Mouse (Mus musculus): Measurements from ENCODE around the gene Cpa1. TPM values are rescaled to one million over a fixed set of nuclear protein-coding genes. Genes with fewer than 3 reads are reported as not detected.

Cpa1 gene
- total and polyA plus RNA-seq, 2 experiments from 2014 or later, result 0.51 to 0.60 TPM

DNA sequence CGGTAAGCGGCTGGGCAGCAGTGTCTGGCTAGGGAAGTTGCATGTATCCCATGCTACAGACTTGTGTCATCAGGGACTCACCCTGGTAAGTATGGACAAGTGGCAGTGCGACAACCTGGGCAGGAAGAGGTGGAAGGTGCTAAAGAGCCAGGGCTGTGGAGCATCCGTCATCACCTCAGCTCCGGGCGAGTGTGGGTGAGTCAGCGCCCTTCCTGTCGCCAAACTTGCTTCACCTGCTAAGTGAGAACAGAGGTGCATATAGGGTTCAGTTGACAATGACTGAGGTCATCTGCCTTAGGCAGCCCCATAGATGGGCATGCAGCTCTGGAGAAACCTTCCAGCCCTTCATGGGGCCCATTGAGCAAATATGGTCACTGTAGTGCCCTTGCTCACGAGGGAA, 14.3 kb upstream of the Cpa1 start:
- Histone ChIP-seq H3K4me2 (ENCODE audit: low read depth, low read length, poor library complexity, severe bottlenecking) (no peak overlapping the region), H3K27ac (ENCODE audit: low read depth, low read length) (no peak overlapping the region), H3K36me3 (ENCODE audit: insufficient read depth, low read length) (no peaks in the 10 kb centered on the region), H3K4me3 (ENCODE audit: low read depth, low read length) (no peak overlapping the region), H3K9ac (replicated peaks; ENCODE audit: low read length, poor library complexity, severe bottlenecking) (no peak overlapping the region), H3K4me1 (ENCODE audit: insufficient read depth, low read length) (0 out of 2 replicates have a peak, but pooled peaks cover 5% of the 10 kb centered on the region), H3K27me3 (ENCODE audit: insufficient read depth, low read length) (no peaks in the 10 kb centered on the region), H3K9me3 (ENCODE audit: low read length) (no peaks in the 10 kb centered on the region)
- TF ChIP-seq CTCF (IDR thresholded peaks at IDR 0.05), result no peak
- ATAC-seq (ENCODE audit: low FRiP score) (no peak), DNase-seq (ENCODE audit: low spot score) (no peak)
- 94% methylated on average over 9 of the region's 9 CpGs for WGBS

DNA sequence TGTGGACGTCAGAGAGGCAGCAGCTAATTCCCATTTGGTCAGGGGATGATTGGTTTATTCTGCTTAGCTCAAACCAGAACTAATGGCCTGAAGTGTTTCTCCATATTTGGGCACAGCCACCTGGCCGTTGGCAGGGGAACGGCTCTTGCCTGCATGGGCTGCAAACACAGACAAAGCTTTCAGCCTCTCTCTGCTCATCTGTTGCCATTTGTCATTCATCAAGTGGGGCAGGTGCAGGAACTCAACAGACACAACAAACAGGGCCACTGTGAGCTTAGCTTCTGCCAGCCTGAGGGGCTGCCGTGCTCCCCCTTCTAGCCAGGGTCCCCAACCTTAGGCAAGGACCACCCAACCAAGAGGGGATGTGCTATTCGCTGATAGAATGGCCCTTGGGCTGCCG, 10.9 kb upstream of the Cpa1 start:
- TF ChIP-seq CTCF (IDR thresholded peaks at IDR 0.05), result no peak; the same call in 1 of the 2 replicates

DNA sequence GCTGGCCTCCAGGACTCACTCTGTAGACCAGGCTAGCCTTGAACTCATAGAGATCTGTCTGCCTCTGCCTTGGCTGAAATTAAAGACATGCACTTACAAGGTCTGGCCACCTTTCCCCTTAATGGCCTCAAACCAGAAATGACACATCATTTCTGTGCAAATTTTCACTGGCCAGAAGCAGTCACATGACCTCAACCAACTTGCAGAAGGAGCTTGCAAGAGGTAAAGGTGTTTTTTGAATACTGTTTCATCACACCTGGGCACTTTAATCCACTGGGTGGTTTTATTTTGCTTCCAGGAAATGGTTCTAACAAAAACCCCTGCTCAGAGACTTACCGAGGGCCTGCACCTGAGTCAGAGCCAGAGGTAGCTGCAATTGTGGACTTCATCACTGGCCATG, 9.0 kb upstream of the Cpa1 start:
- no peak for TF ChIP-seq CTCF (IDR thresholded peaks at IDR 0.05)
- 94% methylated on average over 1 of the region's 1 CpGs for WGBS
- Histone ChIP-seq H3K9me3 (ENCODE audit: low read length) (no peaks in the 10 kb centered on the region), H3K4me2 (ENCODE audit: low read depth, low read length, poor library complexity, severe bottlenecking) (no peak overlapping the region), H3K4me1 (ENCODE audit: insufficient read depth, low read length) (0 out of 2 replicates have a peak, but pooled peaks cover 5% of the 10 kb centered on the region), H3K36me3 (ENCODE audit: insufficient read depth, low read length) (no peaks in the 10 kb centered on the region), H3K27ac (ENCODE audit: low read depth, low read length) (no peak overlapping the region), H3K27me3 (ENCODE audit: insufficient read depth, low read length) (no peaks in the 10 kb centered on the region), H3K9ac (replicated peaks; ENCODE audit: low read length, poor library complexity, severe bottlenecking) (no peak overlapping the region), H3K4me3 (ENCODE audit: low read depth, low read length) (no peak overlapping the region)
- DNase-seq (ENCODE audit: low spot score), result no peak
- ATAC-seq (ENCODE audit: low FRiP score), result no peak

More for the DNA sequence above, 10.9 kb upstream of the Cpa1 start:
- H3K4me2 ChIP-seq (ENCODE audit: low read depth, low read length, poor library complexity, severe bottlenecking), result no peak overlapping the region
- WGBS, result 33% methylated on average over 6 of the region's 6 CpGs
- no peak overlapping the region for H3K4me3 ChIP-seq (ENCODE audit: low read depth, low read length)
- 0 out of 2 replicates have a peak, but pooled peaks cover 5% of the 10 kb centered on the region for H3K4me1 ChIP-seq (ENCODE audit: insufficient read depth, low read length)
- H3K36me3 ChIP-seq (ENCODE audit: insufficient read depth, low read length), result no peaks in the 10 kb centered on the region
- no peaks in the 10 kb centered on the region for H3K27me3 ChIP-seq (ENCODE audit: insufficient read depth, low read length)
- peak; percentile 82 for DNase-seq (ENCODE audit: low spot score)
- H3K27ac ChIP-seq (ENCODE audit: low read depth, low read length), result peak overlapping the region; percentile 62
- H3K9ac ChIP-seq (replicated peaks; ENCODE audit: low read length, poor library complexity, severe bottlenecking), result no peak overlapping the region
- H3K9me3 ChIP-seq (ENCODE audit: low read length), result no peaks in the 10 kb centered on the region
- ATAC-seq (ENCODE audit: low FRiP score), result peak; percentile 65

DNA sequence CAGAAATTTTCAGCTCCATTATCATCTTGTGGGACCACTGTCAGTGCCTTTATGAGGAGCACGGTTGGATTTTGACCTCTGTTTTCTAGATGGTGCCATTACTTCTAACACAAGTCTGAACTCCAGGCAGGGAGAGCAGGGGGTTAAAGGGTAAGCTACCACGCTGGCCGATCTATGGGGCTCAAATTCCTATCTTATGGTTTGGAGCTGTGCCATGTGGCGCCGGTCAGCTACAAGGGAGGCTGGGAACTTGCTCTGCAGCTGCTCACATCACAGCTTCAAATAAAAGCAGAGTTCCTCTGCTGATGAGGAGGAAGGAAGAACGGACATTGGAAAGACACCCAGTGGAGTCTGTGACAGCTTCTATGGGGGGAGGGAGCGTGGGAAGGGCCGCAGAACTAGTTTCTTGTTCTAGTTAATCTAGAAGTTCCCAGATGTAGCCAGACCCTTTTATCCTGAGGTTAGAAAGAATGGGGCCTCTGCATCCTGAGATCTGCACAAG, 3.6 kb upstream of the Cpa1 start:
- no peak overlapping the region for H3K4me3 ChIP-seq (ENCODE audit: low read depth, low read length)
- no peak overlapping the region for H3K9ac ChIP-seq (replicated peaks; ENCODE audit: low read length, poor library complexity, severe bottlenecking)
- no peaks in the 10 kb centered on the region for H3K36me3 ChIP-seq (ENCODE audit: insufficient read depth, low read length)
- TF ChIP-seq CTCF (IDR thresholded peaks at IDR 0.05), result no peak
- WGBS, result 52% methylated on average over 8 of the region's 8 CpGs
- no peaks in the 10 kb centered on the region for H3K4me1 ChIP-seq (ENCODE audit: insufficient read depth, low read length)
- ATAC-seq (ENCODE audit: low FRiP score) (no peak), DNase-seq (ENCODE audit: low spot score) (no peak)
- H3K4me2 ChIP-seq (ENCODE audit: low read depth, low read length, poor library complexity, severe bottlenecking), result no peak overlapping the region
- no peaks in the 10 kb centered on the region for H3K27me3 ChIP-seq (ENCODE audit: insufficient read depth, low read length)
- no peak overlapping the region for H3K27ac ChIP-seq (ENCODE audit: low read depth, low read length)
- H3K9me3 ChIP-seq (ENCODE audit: low read length), result no peaks in the 10 kb centered on the region

DNA sequence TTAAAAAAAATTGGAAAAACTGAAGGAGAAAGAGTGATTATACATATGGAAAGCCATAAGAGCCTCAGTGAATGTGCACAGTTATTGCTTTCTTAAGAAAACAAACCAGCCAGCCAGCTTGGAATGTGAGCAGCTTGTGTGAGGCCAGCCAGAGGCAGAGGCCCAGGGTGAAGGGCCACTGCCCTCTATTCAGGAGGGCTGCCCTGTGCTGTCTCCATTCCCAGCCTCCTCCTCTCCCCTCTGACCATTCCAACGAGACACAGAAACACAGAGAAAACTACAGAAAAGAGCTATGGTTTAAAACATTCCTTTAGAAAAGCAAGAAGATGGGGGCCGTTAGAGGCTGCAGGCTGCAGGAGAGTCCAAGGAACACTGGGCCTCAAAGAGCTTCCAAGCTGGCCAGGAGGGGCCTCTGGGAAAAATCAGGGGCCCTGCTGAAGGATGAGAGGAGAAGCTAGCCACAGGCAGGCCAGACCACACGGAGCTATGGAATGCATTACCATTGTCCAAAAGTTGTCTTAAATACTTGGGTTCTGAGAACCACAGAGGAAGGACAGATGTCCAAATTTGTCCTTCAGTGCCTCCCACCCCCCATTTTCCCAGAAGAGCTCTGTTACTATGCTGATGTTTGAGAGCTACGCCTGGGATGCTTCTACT, 2.7 kb upstream of the Cpa1 start:
- DNase-seq (ENCODE audit: low spot score), result no peak
- ATAC-seq (ENCODE audit: low FRiP score), result no peak
- Histone ChIP-seq H3K27ac (ENCODE audit: low read depth, low read length) (0 out of 2 replicates have a peak overlapping the region, but pooled peaks have one; percentile 12), H3K27me3 (ENCODE audit: insufficient read depth, low read length) (no peaks in the 10 kb centered on the region), H3K9me3 (ENCODE audit: low read length) (no peaks in the 10 kb centered on the region), H3K4me3 (ENCODE audit: low read depth, low read length) (no peak overlapping the region), H3K9ac (replicated peaks; ENCODE audit: low read length, poor library complexity, severe bottlenecking) (no peak overlapping the region), H3K4me1 (ENCODE audit: insufficient read depth, low read length) (no peaks in the 10 kb centered on the region), H3K36me3 (ENCODE audit: insufficient read depth, low read length) (no peaks in the 10 kb centered on the region), H3K4me2 (ENCODE audit: low read depth, low read length, poor library complexity, severe bottlenecking) (no peak overlapping the region)
- no peak for TF ChIP-seq CTCF (IDR thresholded peaks at IDR 0.05)
- 42% methylated on average over 4 of the region's 4 CpGs for WGBS

DNA sequence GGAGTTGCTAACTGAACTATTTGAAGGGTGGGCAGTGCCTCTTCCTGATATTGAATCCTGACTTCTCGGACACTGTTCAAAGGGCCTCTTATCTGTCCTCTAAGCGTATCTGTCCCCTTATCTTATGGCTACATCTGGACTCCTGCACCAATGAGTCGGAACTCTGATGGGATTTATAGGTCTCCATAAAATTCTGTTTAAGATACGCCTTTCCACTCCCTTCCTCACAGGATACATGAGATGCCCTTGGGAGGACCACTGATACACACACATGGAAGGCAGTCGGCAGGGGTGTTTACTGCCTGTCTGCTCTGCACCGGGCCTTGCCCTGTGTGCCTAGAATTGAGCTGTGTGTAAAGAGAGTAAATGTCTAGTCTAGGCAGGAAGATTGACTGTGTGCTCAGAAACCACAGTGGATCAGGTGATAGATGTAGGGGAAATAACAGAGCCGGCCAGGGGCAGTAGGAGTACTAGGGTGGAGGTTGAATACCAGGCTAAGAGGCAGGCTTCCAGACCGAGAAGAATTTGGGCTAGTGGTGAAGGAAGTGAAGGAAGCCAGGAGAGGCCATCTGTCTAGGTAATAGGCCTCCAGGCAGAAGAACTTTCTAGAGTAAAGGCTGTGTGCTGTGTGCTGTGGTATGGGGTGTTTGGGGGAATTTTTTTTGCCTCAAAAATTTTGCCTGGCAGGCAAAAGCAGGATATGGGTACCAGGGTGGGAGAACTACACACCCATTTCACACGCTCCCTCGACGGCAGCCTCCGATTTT, 4.9 kb downstream of the Cpa1 start:
- WGBS, result 86% methylated on average over 12 of the region's 12 CpGs
- TF ChIP-seq CTCF (IDR thresholded peaks at IDR 0.05), result no peak
- H3K4me1 ChIP-seq (ENCODE audit: insufficient read depth, low read length), result no peaks in the 10 kb centered on the region
- H3K27me3 ChIP-seq (ENCODE audit: insufficient read depth, low read length), result no peaks in the 10 kb centered on the region
- no peaks in the 10 kb centered on the region for H3K36me3 ChIP-seq (ENCODE audit: insufficient read depth, low read length)
- DNase-seq (ENCODE audit: low spot score) (no peak), ATAC-seq (ENCODE audit: low FRiP score) (no peak)
- no peak overlapping the region for H3K27ac ChIP-seq (ENCODE audit: low read depth, low read length)
- no peak overlapping the region for H3K9ac ChIP-seq (replicated peaks; ENCODE audit: low read length, poor library complexity, severe bottlenecking)
- no peaks in the 10 kb centered on the region for H3K9me3 ChIP-seq (ENCODE audit: low read length)
- no peak overlapping the region for H3K4me3 ChIP-seq (ENCODE audit: low read depth, low read length)
- H3K4me2 ChIP-seq (ENCODE audit: low read depth, low read length, poor library complexity, severe bottlenecking), result no peak overlapping the region

Measured in midbrain, postnatal 0 days (tissue).